Mouse (Mus musculus) embryonic facial prominence, embryonic 14.5 days (tissue): ENCODE data around the gene Fam178b. TPM values are rescaled to one million over a fixed set of nuclear protein-coding genes. Genes with fewer than 3 reads are reported as not detected.

Experiments used
- ATAC-seq: fragments of 200-750 bp; cut with Nextera tagmentation; 2 replicates; pipeline ENCODE4 v1.8.0; 2017; ENCODE audit warnings: low read depth, moderate number of reproducible peaks, moderate TSS enrichment
- DNase-seq: peaks from one replicate; pipeline ENCODE4 v3.0.0-alpha.2; 2015; ENCODE audit warnings: low spot score
- H3K27ac ChIP-seq: fragments of 300-500 bp; sonication (generic); replicated peaks from 2 replicates; pipeline ENCODE4 v1.5.1; 2014; ENCODE audit warnings: low read depth, mild to moderate bottlenecking, low read length, moderate library complexity
- H3K27me3 ChIP-seq: fragments of 300-500 bp; sonication (generic); replicated peaks from 2 replicates; pipeline ENCODE4 v1.6.1; 2014; ENCODE audit warnings: low read length; ENCODE audit not compliant: control insufficient read depth, insufficient read depth
- H3K36me3 ChIP-seq: fragments of 300-500 bp; sonication (generic); 2 replicates; pipeline ENCODE4 v1.6.1; 2014; ENCODE audit warnings: low read length, mixed read lengths; ENCODE audit not compliant: control insufficient read depth, insufficient read depth
- H3K4me1 ChIP-seq: fragments of 300-500 bp; sonication (generic); 2 replicates; pipeline ENCODE4 v1.6.1; 2014; ENCODE audit warnings: antibody characterized with exemption, low read length; ENCODE audit not compliant: control insufficient read depth, insufficient read depth
- H3K4me2 ChIP-seq: fragments of 300-500 bp; sonication (generic); 2 replicates; pipeline ENCODE4 v1.6.1; 2014; ENCODE audit warnings: low read depth, mild to moderate bottlenecking, low read length, moderate library complexity, mixed read lengths
- H3K4me3 ChIP-seq: fragments of 300-500 bp; sonication (generic); 2 replicates; pipeline ENCODE4 v1.5.1; 2014; ENCODE audit warnings: low read depth, mild to moderate bottlenecking, low read length
- H3K9ac ChIP-seq: fragments of 300-500 bp; sonication (generic); 2 replicates; pipeline ENCODE4 v1.6.1; 2014; ENCODE audit warnings: low read depth, mild to moderate bottlenecking, low read length, moderate library complexity, mixed read lengths
- H3K9me3 ChIP-seq: fragments of 300-500 bp; sonication (generic); 2 replicates; pipeline ENCODE4 v1.6.1; 2016; ENCODE audit warnings: low read length; ENCODE audit not compliant: control insufficient read depth
- WGBS: fragments of 180-500 bp; shearing (Covaris S2); extraction: QIAGEN DNeasy Blood & Tissue Kit; methylation state at CpG from one replicate; pipeline ENCODE4 v1.1.7; 2014; 5-methylcytosine and 5-hydroxymethylcytosine counted together
- polyA plus RNA-seq: library from polyadenylated mRNA; unstranded; fragments of >200 nt; fragmentation: Nextera tagmentation; extraction: Ambion mirVana; gene quantifications from 2 replicates; pipeline ENCODE4 v1.2.1, GENCODE M21; 2014

Fam178b gene
- polyA plus RNA-seq, 1 experiment from 2014 or later: 1.6 TPM

- DNase-seq: no peak
- Histone ChIP-seq H3K9me3 (no peaks in the 10 kb centered on the region), H3K4me3 (no peak overlapping the region), H3K9ac (no peak overlapping the region), H3K27me3 (no peaks in the 10 kb centered on the region), H3K4me2 (no peak overlapping the region), H3K27ac (no peak overlapping the region), H3K36me3 (peaks cover 60% of the 10 kb centered on the region), H3K4me1 (no peaks in the 10 kb centered on the region)
- 87% methylated on average over 12 of the region's 12 CpGs for WGBS
- ATAC-seq: no peak
These were observed 157.2 kb downstream of the Fam178b start for GRCm38 (mm10) chr1:36525774-36526173.

- no peak overlapping the region for H3K4me2 ChIP-seq
- H3K9ac ChIP-seq: no peak overlapping the region
- no peaks in the 10 kb centered on the region for H3K4me1 ChIP-seq
- no peak for DNase-seq
- no peaks in the 10 kb centered on the region for H3K9me3 ChIP-seq
- H3K4me3 ChIP-seq: no peak overlapping the region
- H3K36me3 ChIP-seq: peaks cover 77% of the 10 kb centered on the region
- no peak overlapping the region for H3K27ac ChIP-seq
- WGBS: 87% methylated on average over 5 of the region's 5 CpGs
- no peak for ATAC-seq
- no peaks in the 10 kb centered on the region for H3K27me3 ChIP-seq
These were observed 158.9 kb downstream of the Fam178b start for GRCm38 (mm10) chr1:36524058-36524457.

- Histone ChIP-seq H3K4me2 (no peak overlapping the region), H3K4me1 (no peaks in the 10 kb centered on the region), H3K36me3 (peaks cover 82% of the 10 kb centered on the region), H3K27ac (no peak overlapping the region; the same call in 1 of the 2 replicates), H3K9ac (no peak overlapping the region), H3K4me3 (no peak overlapping the region), H3K9me3 (no peaks in the 10 kb centered on the region), H3K27me3 (no peaks in the 10 kb centered on the region)
- 73% methylated on average over 9 of the region's 9 CpGs for whole genome bisulfite sequencing
- DNase-seq (peak; percentile 93), ATAC-seq (peak; percentile 63)
These were observed 159.5 kb downstream of the Fam178b start for GRCm38 (mm10) chr1:36523332-36524013.

- 93% methylated on average over 7 of the region's 7 CpGs for WGBS
- no peak overlapping the region for H3K4me3 ChIP-seq
- H3K4me1 ChIP-seq: no peaks in the 10 kb centered on the region
- peaks cover 85% of the 10 kb centered on the region for H3K36me3 ChIP-seq
- H3K9ac ChIP-seq: no peak overlapping the region
- no peak overlapping the region for H3K27ac ChIP-seq
- DNase-seq: no peak
- H3K27me3 ChIP-seq: no peaks in the 10 kb centered on the region
- H3K9me3 ChIP-seq: no peaks in the 10 kb centered on the region
- H3K4me2 ChIP-seq: no peak overlapping the region
- ATAC-seq: no peak
These were observed 160.8 kb downstream of the Fam178b start for GRCm38 (mm10) chr1:36522210-36522609.

GRCm38 (mm10) chr1:36519626-36520025, 163.4 kb downstream of the Fam178b start:
- DNase-seq (no peak), ATAC-seq (no peak)
- peaks cover 72% of the 10 kb centered on the region for H3K36me3 ChIP-seq
- H3K4me3 ChIP-seq: no peak overlapping the region
- no peaks in the 10 kb centered on the region for H3K9me3 ChIP-seq
- no peak overlapping the region for H3K9ac ChIP-seq
- peaks cover 3% of the 10 kb centered on the region for H3K4me1 ChIP-seq
- no peaks in the 10 kb centered on the region for H3K27me3 ChIP-seq
- no peak overlapping the region for H3K27ac ChIP-seq
- WGBS: 79% methylated on average over 11 of the region's 11 CpGs
- no peak overlapping the region for H3K4me2 ChIP-seq

GRCm38 (mm10) chr1:36518259-36518658, 164.7 kb downstream of the Fam178b start:
- Histone ChIP-seq H3K27ac (no peak overlapping the region), H3K27me3 (no peaks in the 10 kb centered on the region), H3K9me3 (no peaks in the 10 kb centered on the region), H3K4me3 (no peak overlapping the region), H3K4me2 (no peak overlapping the region), H3K9ac (no peak overlapping the region; the same call in 1 of the 2 replicates), H3K4me1 (peaks cover 14% of the 10 kb centered on the region), H3K36me3 (peaks cover 66% of the 10 kb centered on the region)
- 76% methylated on average over 3 of the region's 3 CpGs for WGBS
- ATAC-seq (no peak), DNase-seq (no peak)

- 52% methylated on average over 2 of the region's 2 CpGs for WGBS
- peak overlapping the region; percentile 64 for H3K4me2 ChIP-seq
- H3K4me1 ChIP-seq: peaks cover 17% of the 10 kb centered on the region
- H3K27ac ChIP-seq: no peak overlapping the region
- H3K9ac ChIP-seq: no peak overlapping the region
- peak; percentile 32 for DNase-seq
- H3K27me3 ChIP-seq: no peaks in the 10 kb centered on the region
- peak overlapping the region; percentile 96 for H3K4me3 ChIP-seq
- no peak for ATAC-seq
- peaks cover 24% of the 10 kb centered on the region for H3K36me3 ChIP-seq
- no peaks in the 10 kb centered on the region for H3K9me3 ChIP-seq
These were observed 169.3 kb downstream of the Fam178b start for GRCm38 (mm10) chr1:36513718-36514117.

- Histone ChIP-seq H3K36me3 (peaks cover 20% of the 10 kb centered on the region; the same call in 1 of the 2 replicates), H3K4me2 (peak overlapping the region; percentile 64), H3K27ac (no peak overlapping the region), H3K27me3 (no peaks in the 10 kb centered on the region), H3K9me3 (no peaks in the 10 kb centered on the region), H3K9ac (peak overlapping the region; percentile 85), H3K4me1 (peaks cover 17% of the 10 kb centered on the region), H3K4me3 (peak overlapping the region; percentile 96)
- ATAC-seq (no peak), DNase-seq (peak; percentile 26)
- 7% methylated on average over 1 of the region's 1 CpGs for WGBS
These were observed 169.7 kb downstream of the Fam178b start for GRCm38 (mm10) chr1:36513310-36513709.

GRCm38 (mm10) chr1:36512966-36513280, 170.1 kb downstream of the Fam178b start:
- peak overlapping the region; percentile 98; the same call in 1 of the 2 replicates for H3K27ac ChIP-seq
- H3K36me3 ChIP-seq: peaks cover 23% of the 10 kb centered on the region; the same call in 1 of the 2 replicates
- peaks cover 17% of the 10 kb centered on the region for H3K4me1 ChIP-seq
- no peaks in the 10 kb centered on the region for H3K9me3 ChIP-seq
- ATAC-seq: no peak
- peak overlapping the region; percentile 96 for H3K4me3 ChIP-seq
- 2% methylated on average over 16 of the region's 16 CpGs for WGBS
- peak overlapping the region; percentile 64 for H3K4me2 ChIP-seq
- no peak for DNase-seq
- peak overlapping the region; percentile 85 for H3K9ac ChIP-seq
- no peaks in the 10 kb centered on the region for H3K27me3 ChIP-seq
